Mouse (Mus musculus) frontal cortex, postnatal 14 days (tissue): ENCODE measurements around the gene Mrpl21.

Experiments used
- DNase-seq, 2 experiments: peaks; one replicate each; pipeline ENCODE4 v3.0.0; 2022; ENCODE audit warnings: low spot score in 2 of 2

Gene Mrpl21

GRCm38 (mm10) chr19:3297034-3297433 is 14.3 kb downstream of the Mrpl21 start:
- no peak for DNase-seq

- no peak for DNase-seq
These were observed 15.1 kb downstream of the Mrpl21 start for GRCm38 (mm10) chr19:3297775-3298174.

GRCm38 (mm10) chr19:3304017-3304416 is 21.3 kb downstream of the Mrpl21 start:
- no peak for DNase-seq

- no peak for DNase-seq
These were observed 24.7 kb downstream of the Mrpl21 start for GRCm38 (mm10) chr19:3307175-3307949.

- no peak for DNase-seq
These were observed 36.6 kb downstream of the Mrpl21 start for GRCm38 (mm10) chr19:3319341-3319740.

GRCm38 (mm10) chr19:3320086-3320485 is 37.4 kb downstream of the Mrpl21 start:
- no peak for DNase-seq

- DNase-seq: no peak
These were observed 38.1 kb downstream of the Mrpl21 start for GRCm38 (mm10) chr19:3320801-3321200.

- no peak for DNase-seq
These were observed 38.9 kb downstream of the Mrpl21 start for GRCm38 (mm10) chr19:3321617-3322016.

- no peak for DNase-seq
These were observed 39.7 kb downstream of the Mrpl21 start, which contains the start of gene Cpt1a for GRCm38 (mm10) chr19:3322261-3322969. TSS of gene Cpt1a (plus strand) at chr19:3322334.

- DNase-seq: peak; percentile 33 to 42
These were observed 40.5 kb downstream of the Mrpl21 start for GRCm38 (mm10) chr19:3323201-3323621.

GRCm38 (mm10) chr19:3323753-3324270 is 41.1 kb downstream of the Mrpl21 start:
- DNase-seq: peak in 1 of 2 experiments; percentile 43

GRCm38 (mm10) chr19:3324271-3324811 is 41.6 kb downstream of the Mrpl21 start:
- DNase-seq: no peak

- peak; percentile 68 to 71 for DNase-seq
These were observed 42.4 kb downstream of the Mrpl21 start for GRCm38 (mm10) chr19:3324931-3325711.

- no peak for DNase-seq
These were observed 43.2 kb downstream of the Mrpl21 start for GRCm38 (mm10) chr19:3325771-3326478.

- no peak for DNase-seq
These were observed 43.9 kb downstream of the Mrpl21 start for GRCm38 (mm10) chr19:3326479-3327047.

GRCm38 (mm10) chr19:3333247-3333646 is 50.5 kb downstream of the Mrpl21 start:
- no peak for DNase-seq

GRCm38 (mm10) chr19:3333694-3334515 is 51.2 kb downstream of the Mrpl21 start:
- no peak for DNase-seq

- no peak for DNase-seq
These were observed 51.8 kb downstream of the Mrpl21 start for GRCm38 (mm10) chr19:3334550-3334949.

GRCm38 (mm10) chr19:3335917-3336316 is 53.2 kb downstream of the Mrpl21 start:
- DNase-seq: no peak
